Comparison of ENCODE assay signal across 25 mouse cellular contexts in genomic region chr2:153283919-153284318, GRCm38 (mm10).
"Had no signal": no experiment of that assay in that cellular context is flagged by ENCODE, and none has a peak within 500 bp of the region (broad histone marks: within the 10 kb centered on the region; RNA-seq: fewer than 3 reads in every experiment).

No protein-coding gene starts in this region.

- H3K27ac ChIP-seq: gastrocnemius, adult 2 months; heart, adult 2 months; heart, embryonic 13.5 days; heart, embryonic 15.5 days; hindbrain, embryonic 13.5 days; hindbrain, embryonic 15.5 days; hindbrain, postnatal 0 days; intestine, embryonic 15.5 days; layer of hippocampus, adult 2 months; left cerebral cortex, adult 2 months; limb, embryonic 10.5 days; limb, embryonic 12.5 days had no signal

- H3K9ac ChIP-seq: heart, embryonic 13.5 days; heart, embryonic 15.5 days; hindbrain, embryonic 13.5 days; hindbrain, embryonic 15.5 days; intestine, embryonic 15.5 days; limb, embryonic 12.5 days had no signal

- H3K4me3 ChIP-seq: gastrocnemius, adult 2 months; heart, adult 2 months; heart, embryonic 13.5 days; heart, embryonic 15.5 days; hindbrain, embryonic 13.5 days; hindbrain, embryonic 15.5 days; intestine, embryonic 15.5 days; layer of hippocampus, adult 2 months; left cerebral cortex, adult 2 months; limb, embryonic 10.5 days; limb, embryonic 12.5 days had no signal

- H3K27me3 ChIP-seq: heart, embryonic 13.5 days; heart, embryonic 15.5 days; hindbrain, embryonic 13.5 days; hindbrain, embryonic 15.5 days; intestine, embryonic 15.5 days; limb, embryonic 12.5 days had no signal

- DNase-seq: gastrocnemius, adult 2 months; gastrocnemius, postnatal 10 days; gastrocnemius, postnatal 25 days; heart, adult 11 months; heart, adult 2 months; heart, postnatal 14 days; heart, postnatal 36 days; kidney, adult 18-20 months; kidney, adult 8-10 months; kidney, postnatal 10 days; kidney, postnatal 25 days; kidney, postnatal 4 days; liver had no signal

- H3K36me3 ChIP-seq: heart, embryonic 13.5 days; heart, embryonic 15.5 days; hindbrain, embryonic 13.5 days; hindbrain, embryonic 15.5 days; intestine, embryonic 15.5 days; limb, embryonic 10.5 days; limb, embryonic 12.5 days had no signal

- H3K9me3 ChIP-seq: heart, embryonic 13.5 days; heart, embryonic 15.5 days; hindbrain, embryonic 13.5 days; hindbrain, embryonic 15.5 days; intestine, embryonic 15.5 days; limb, embryonic 10.5 days; limb, embryonic 12.5 days had no signal

- ATAC-seq: hindbrain, postnatal 0 days; intestine, embryonic 15.5 days; intestine, postnatal 0 days had no signal

- H3K4me2 ChIP-seq: heart, embryonic 11.5 days; heart, embryonic 13.5 days; heart, embryonic 15.5 days; hindbrain, embryonic 13.5 days; hindbrain, embryonic 15.5 days; intestine, embryonic 15.5 days; limb, embryonic 12.5 days had no signal

- H3K4me1 ChIP-seq: hindbrain, embryonic 15.5 days; limb, embryonic 10.5 days had no signal
